Mouse (Mus musculus): ENCODE measurements around the gene Cyp11a1.

- TF ChIP-seq CTCF (IDR thresholded peaks at IDR 0.05; ENCODE audit: low read depth) (no peak), EP300 (optimal IDR thresholded peaks at IDR 0.05) (no peak)
Observed at GRCm38 (mm10) chr9:57971413-57971812, 34.8 kb upstream of the Cyp11a1 start.

All from stomach, postnatal 0 days (tissue).